Mouse (Mus musculus) layer of hippocampus, postnatal 14 days (tissue): Measurements from ENCODE around the gene Nr2c2ap. TPM values are rescaled to one million over a fixed set of nuclear protein-coding genes. Genes with fewer than 3 reads are reported as not detected.
A peak's percentile ranks its signal among the peaks of the same experiment; 100 is the strongest.

Experiments
- DNase-seq, 2 experiments: peaks; one replicate each; pipeline ENCODE4 v3.0.0; 2021 to 2022; ENCODE audit warnings: low spot score in 2 of 2, mixed read lengths in 1 of 2
- long read RNA-seq, 2 experiments: library from polyadenylated mRNA; stranded (forward); transcript quantifications; one replicate each; pipeline ENCODE4 v2.0.0; 2021
- total RNA-seq, 2 experiments: library from RNA; stranded (reverse); gene quantifications; 2 replicates each; pipeline ENCODE4 v1.2.3; 2021

Nr2c2ap gene
- total RNA-seq: 10 to 100 TPM; 26.9 to 31.2 TPM
- long read RNA-seq, experiment 1, transcript Nr2c2ap-201 (5 exons, 1,161 nt): major isoform, 7 of 28 reads
- long read RNA-seq, experiment 1, transcript Nr2c2ap-202 (4 exons, 1,078 nt): minor isoform, 6 of 28 reads
- long read RNA-seq, experiment 1, partial matches to known transcripts: 0 of 28 reads
- long read RNA-seq, experiment 1, other reads (novel, unspliced or antisense): 15 of 28 reads
- long read RNA-seq, experiment 2, transcript Nr2c2ap-202 (4 exons, 1,078 nt): major isoform, 13 of 57 reads
- long read RNA-seq, experiment 2, partial matches to known transcripts: 2 of 57 reads
- long read RNA-seq, experiment 2, other reads (novel, unspliced or antisense): 38 of 57 reads

DNA sequence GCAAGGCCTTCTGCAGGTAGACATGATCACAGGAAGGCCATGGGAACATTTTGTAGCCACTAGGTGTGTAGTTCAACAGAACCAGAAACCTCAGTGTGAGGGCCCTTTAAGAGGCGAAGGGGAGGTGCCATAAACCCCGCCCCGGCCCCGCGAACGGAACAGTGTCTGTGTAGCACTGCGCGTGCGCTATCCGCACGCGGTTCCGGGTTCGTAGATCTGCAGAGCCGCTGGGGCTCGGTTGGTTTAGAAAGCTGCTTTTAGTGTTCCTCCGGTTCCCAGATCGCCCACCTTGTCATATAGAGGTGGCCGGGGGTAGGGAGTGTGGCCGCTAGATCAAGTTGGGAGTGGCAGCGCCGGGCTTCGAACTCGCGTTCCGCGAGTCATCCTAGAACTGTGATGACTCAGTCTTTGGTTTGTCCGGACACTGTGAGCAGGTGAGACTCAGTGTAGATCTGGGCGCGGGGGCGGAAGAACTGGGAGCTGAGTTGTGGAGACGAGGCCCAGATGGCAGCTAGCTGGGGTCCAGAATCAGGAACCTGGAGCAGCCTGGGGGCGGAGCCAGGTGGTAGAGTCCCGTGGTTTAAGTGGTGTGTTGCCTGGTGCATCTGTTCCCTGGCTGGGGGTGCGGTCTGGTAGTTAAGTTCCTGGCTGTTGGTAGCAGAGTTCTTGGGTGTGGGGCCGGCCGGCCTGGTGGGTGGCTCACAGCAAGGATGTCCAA, at the start of gene Nr2c2ap:
Gene Nr2c2ap, plus strand, starts transcription at position 168 of the 718 bp plus-strand sequence.
- DNase-seq: peak; percentile 69 to 81

DNA sequence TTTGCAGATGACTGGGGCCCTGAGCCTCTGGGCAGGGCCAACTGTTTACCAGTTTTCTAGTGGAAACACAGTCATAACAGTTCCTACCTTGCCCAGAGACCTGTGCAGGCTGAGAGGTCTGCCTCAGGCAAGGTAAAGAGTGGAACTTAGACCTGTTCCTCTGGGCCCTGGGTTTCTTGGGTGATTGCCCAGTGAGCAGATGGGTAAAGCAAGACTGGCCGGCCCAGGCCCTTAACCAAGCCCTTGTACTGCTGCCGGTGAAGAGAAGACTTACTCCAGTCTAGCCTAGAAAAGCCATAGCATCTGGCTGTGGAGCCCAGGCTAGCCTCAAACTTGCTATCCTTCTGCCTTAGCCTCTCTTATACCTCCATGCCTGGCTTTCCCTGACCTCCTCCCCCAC, 49.2 kb upstream of the Nr2c2ap start:
- no peak for DNase-seq

DNA sequence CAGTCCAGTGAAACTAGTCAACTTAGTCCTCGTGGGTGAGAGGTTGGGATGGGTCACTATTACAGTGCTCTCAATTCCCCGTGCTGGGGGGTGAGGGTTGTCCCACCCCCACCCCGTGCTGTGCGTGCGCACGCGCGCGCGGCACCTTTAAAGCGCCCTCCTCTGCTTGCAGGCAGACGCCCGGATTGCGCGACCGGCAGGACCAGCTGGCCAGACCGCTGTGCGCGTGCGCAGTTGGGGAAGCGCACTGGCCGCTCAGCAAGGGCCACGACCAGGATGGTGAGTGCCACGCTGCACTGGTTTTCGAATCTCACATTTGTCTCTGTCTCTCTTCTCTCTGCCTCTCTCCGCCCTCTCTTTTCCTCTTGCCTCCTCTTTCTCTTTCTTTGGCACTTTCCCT, 47.8 kb upstream of the Nr2c2ap start, which contains the start of gene Hapln4:
Gene Hapln4, plus strand, starts transcription at position 173 of the 400 bp plus-strand sequence.
- DNase-seq: no peak

DNA sequence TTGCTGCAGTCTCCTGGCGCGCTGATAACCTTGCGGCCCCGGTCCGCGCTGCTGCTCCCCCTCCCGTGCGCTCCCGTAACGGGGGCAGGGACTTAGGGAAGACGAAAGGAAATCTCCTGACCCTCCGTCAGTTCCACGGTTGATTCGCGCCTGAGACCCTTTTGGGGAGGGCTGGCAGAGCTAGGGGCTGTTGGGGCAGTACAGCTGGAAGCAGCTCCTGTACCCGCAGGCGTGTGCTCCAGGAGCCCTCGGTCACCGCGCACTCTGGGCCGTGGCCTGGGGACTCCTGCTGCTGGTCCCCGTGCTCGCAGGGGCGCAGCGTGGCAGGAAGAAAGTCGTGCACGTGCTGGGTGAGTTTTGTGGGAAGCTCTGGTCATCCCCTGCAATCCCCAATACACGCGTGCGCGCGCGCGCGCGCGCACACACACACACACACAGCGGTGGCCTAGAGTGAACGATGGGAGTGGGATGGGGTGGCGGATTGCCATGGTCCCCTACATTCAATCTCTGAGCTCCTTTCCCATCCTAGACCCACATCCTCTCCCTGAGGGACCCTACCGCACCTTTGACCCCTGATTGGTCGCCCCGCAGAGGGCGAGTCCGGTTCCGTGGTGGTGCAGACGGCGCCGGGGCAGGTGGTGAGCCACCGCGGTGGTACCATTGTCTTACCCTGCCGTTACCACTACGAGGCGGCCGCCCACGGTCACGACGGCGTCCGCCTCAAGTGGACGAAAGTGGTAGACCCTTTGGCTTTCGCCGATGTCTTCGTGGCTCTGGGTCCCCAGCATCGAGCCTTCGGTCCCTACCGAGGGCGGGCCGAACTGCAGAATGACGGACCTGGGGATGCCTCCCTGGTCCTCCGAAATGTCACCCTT, 46.7 kb upstream of the Nr2c2ap start:
- DNase-seq: no peak

GRCm38 (mm10) chr8:70086151-70086550, 45.0 kb upstream of the Nr2c2ap start:
- DNase-seq: no peak

DNA sequence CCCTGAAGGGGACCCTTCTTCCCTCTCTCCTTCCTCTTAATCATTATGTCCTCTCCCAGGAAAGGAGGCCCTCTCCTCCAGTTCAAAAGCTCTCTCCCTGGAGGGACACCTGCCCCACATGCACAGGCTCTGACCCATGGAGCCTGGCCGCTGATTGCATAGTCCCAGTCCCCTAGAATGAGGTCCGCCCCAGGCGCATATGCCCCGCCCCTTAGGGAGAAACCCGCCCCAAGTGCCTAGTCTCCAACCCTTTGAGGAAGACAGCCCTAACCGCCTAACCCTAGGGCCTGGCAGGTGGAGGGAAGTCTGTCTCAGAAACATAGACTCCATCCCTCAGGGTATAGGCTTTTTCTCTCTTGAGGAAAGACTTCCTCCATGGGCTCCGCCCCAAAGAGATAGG, 43.9 kb upstream of the Nr2c2ap start:
- no peak for DNase-seq

GRCm38 (mm10) chr8:70087836-70088650, 43.1 kb upstream of the Nr2c2ap start:
- peak; percentile 59 to 72 for DNase-seq

GRCm38 (mm10) chr8:70089296-70089960, 41.7 kb upstream of the Nr2c2ap start:
- no peak for DNase-seq

- no peak for DNase-seq
These were observed 38.3 kb upstream of the Nr2c2ap start for GRCm38 (mm10) chr8:70092786-70093185.

DNA sequence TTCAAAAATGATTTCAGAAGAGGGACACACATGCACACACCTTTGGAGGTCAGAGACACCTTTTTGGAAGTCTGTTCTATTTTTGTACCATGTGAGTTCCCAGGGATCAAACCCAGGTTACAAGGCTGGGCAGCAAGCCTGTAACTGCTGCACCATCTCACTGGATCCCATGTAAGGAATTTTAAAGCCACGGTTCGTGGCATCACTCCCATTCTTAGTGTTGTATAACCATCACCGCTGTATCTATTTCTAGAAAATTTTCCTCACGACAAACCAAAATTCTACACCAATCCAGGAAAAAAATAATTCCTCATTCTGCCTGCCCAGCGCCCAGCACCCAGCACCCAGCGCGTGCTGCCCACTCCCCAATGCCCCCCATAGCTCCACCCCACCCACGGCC, 31.9 kb upstream of the Nr2c2ap start:
- no peak for DNase-seq

DNA sequence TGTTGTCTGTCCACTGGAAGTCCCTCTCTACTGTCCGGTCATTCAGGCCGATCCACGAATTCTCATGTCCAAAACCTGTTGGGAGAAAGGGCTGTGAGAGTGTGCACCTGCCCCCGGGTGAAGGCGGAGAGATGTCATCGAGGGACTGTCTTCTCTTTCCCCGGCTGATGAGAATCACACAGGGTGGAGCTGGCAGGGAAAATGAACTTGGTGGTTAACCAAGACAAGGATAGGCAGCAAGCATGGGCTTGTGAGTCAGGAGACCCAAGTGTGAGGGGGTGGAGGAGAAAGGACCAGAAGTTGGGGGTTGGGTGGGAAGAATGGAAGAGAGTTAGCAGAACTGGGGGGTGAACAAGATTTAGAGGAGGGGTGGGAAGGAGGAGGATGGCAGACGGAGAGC, 30.9 kb upstream of the Nr2c2ap start:
- DNase-seq: no peak

- no peak for DNase-seq
These were observed 26.6 kb upstream of the Nr2c2ap start for GRCm38 (mm10) chr8:70104506-70104905.

- no peak for DNase-seq
These were observed 26.2 kb upstream of the Nr2c2ap start for GRCm38 (mm10) chr8:70104922-70105321.

DNA sequence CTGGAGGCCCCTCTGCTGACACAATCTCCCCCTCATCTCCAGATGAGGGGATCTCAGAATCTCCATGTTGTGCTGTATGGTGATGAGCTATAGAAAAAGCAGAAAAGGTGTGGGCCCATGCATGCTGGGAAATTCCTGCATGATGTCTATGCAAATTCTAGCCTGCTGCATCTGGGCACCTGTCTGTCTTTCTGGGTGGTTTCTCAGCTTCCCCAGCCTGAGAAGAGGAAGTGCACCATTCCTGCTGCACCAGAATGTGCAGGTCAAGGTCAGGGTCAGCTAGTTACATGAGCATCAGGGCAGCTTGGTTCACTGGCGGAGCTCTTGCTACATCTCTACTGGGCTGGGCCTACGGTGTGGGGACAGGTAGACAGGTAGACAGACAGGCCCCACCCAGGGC, 20.7 kb upstream of the Nr2c2ap start:
- no peak for DNase-seq

GRCm38 (mm10) chr8:70111192-70111795, 19.8 kb upstream of the Nr2c2ap start:
- DNase-seq: no peak

DNA sequence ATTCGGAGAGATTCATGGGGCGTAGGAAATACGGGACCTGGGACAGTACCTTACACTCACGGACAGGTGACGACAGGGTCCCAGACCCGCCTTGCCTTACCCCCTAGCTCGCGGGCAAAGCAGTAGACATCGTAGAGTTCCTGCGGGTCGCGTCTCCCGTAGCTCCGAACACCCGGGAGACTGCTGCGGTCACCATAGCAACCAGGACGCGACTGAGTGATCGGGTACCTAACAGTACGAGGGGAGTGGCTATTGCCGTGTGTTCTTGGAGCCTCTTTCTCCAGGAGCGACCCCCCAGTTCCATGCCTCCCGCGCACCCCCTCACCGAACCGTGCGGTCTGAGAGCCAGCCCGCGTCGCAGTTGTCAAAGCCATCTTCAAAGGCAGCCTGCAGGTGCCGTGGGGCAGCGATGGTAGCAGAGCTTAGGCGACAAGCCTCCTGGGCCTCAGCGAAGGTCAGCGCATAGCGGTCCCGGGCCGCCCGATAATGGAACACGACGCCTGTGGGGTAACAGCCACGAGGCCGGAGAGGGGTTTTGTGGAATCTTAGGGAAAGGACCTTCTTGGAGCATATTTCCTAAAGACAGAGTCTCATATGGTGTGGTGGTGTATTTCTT, 18.6 kb upstream of the Nr2c2ap start:
- DNase-seq: no peak

DNA sequence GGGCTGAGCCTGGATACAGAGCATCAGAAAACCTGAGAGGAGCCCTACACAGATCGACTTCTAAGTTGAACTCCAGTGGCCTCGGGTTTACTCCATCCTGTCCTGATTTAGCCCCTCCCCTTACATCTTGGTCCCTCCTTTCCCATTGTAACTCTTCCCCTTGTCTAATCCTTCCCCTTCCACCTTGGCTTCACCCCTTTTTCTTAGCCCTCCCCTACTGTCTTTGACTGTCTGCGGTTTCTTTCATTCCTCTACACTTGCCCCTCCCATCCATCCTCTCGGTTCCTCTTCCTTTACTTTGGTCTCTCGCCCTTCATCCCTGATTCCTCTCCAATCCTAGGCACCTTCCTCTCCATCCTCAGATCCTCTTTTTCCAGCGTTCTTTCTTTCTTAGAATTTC, 16.6 kb upstream of the Nr2c2ap start:
- DNase-seq: no peak

DNA sequence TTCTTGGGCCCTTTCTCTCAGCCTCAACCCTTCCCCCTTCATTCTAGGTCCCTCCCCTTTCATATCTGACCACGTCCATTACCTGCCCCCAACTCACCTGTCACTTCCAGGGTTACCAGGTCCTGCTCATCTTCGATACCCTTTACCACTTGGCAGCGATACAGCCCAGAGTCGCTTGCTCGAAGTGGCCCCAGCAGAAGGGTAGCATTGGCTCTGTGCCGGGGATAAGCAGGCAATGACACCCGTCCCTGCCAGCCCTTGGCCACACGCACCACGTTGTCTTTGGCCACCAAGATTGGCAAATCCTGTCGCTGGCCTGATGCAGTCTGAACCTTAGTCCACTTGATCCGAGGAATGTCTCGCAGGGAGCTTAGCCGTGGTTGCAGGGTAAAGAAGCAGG, 16.2 kb upstream of the Nr2c2ap start:
- no peak for DNase-seq

DNA sequence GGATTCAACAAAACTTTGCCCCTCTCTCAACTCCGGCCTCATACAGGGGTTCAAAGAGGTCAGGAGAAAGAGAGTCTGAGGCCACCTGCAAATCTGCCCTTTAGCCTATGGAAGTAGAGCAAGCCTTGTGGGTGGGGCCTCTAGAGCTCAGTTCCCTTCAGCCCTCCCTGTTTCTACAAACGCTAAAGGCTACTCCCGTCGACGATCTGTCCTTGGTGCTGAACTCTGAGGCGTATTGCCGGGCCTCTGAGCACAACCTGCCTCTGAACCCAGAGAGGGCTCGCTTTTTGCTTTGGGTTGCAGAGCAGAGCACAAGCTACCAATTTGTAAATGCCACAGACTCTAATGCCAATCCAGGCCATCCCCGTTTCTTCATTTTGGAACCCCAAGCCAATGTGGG, 13.5 kb upstream of the Nr2c2ap start:
- DNase-seq: no peak
